Mouse (Mus musculus): ENCODE measurements at regions not wholly inside any gene's neighbourhood (a gene's known extent, or its start where the extent isn't known, plus 50 kb on each side); places are given as distances from the start of the nearest gene placed in this dataset.

- TF ChIP-seq EP300 (IDR thresholded peaks at IDR 0.05; ENCODE audit: insufficient read depth, low read depth, low read length) (no peak), CTCF (IDR thresholded peaks at IDR 0.05) (no peak)
These were observed 113.1 kb downstream of the Tsen15 start for GRCm38 (mm10) chr1:152273430-152273829.

All from heart, adult 2 months (tissue).